Mouse (Mus musculus): ENCODE measurements at regions not wholly inside any gene's neighbourhood (a gene's known extent, or its start where the extent isn't known, plus 50 kb on each side); places are given as distances from the start of the nearest gene placed in this dataset.

- no peak for TF ChIP-seq CTCF (IDR thresholded peaks at IDR 0.05; ENCODE audit: borderline replicate concordance, insufficient read depth, low read depth, low read length)
- TF ChIP-seq POLR2A (IDR thresholded peaks at IDR 0.05; ENCODE audit: borderline replicate concordance, insufficient read depth, low read length), result no peak
Observed at GRCm38 (mm10) chr4:105307356-105307755, 150.2 kb downstream of the Plpp3 start.

Data from cerebellum, adult 2 months (tissue).